Mouse (Mus musculus): ENCODE measurements at regions not wholly inside any gene's neighbourhood (a gene's known extent, or its start where the extent isn't known, plus 50 kb on each side); places are given as distances from the start of the nearest gene placed in this dataset.

- DNase-seq = no peak
These were observed 456.1 kb upstream of the Kirrel3 start for GRCm38 (mm10) chr9:34029503-34030169.

GRCm38 (mm10) chr9:34054435-34054834 lies 431.3 kb upstream of the Kirrel3 start:
- DNase-seq = peak; percentile 11 to 42
